Mouse (Mus musculus): ENCODE measurements around the gene Insyn1. TPM values are rescaled to one million over a fixed set of nuclear protein-coding genes. Genes with fewer than 3 reads are reported as not detected.

The Insyn1 gene
- polyA plus RNA-seq, 1 experiment, result 11.4 TPM

GRCm38 (mm10) chr9:58545428-58545827 lies 57.0 kb downstream of the Insyn1 start:
- Histone ChIP-seq H3K4me3 (replicated peaks; ENCODE audit: extremely low read depth, low read depth, low read length) (no peak overlapping the region), H3K4me1 (ENCODE audit: control insufficient read depth, insufficient read depth, low read length) (peaks cover 9% of the 10 kb centered on the region)
- WGBS, result 68% methylated on average over 6 of the region's 6 CpGs
- TF ChIP-seq CTCF (IDR thresholded peaks at IDR 0.05; ENCODE audit: insufficient read depth, low read length), result no peak
- no peak for TF ChIP-seq POLR2A (IDR thresholded peaks at IDR 0.05; ENCODE audit: borderline replicate concordance, extremely low read depth, low read depth, low read length)
- no peak for DNase-seq

GRCm38 (mm10) chr9:58546630-58547360 lies 58.4 kb downstream of the Insyn1 start:
- TF ChIP-seq CTCF (IDR thresholded peaks at IDR 0.05; ENCODE audit: insufficient read depth, low read length), result no peak
- H3K4me1 ChIP-seq (ENCODE audit: control insufficient read depth, insufficient read depth, low read length), result peaks cover 4% of the 10 kb centered on the region
- WGBS, result 78% methylated on average over 11 of the region's 11 CpGs
- no peak overlapping the region for H3K4me3 ChIP-seq (replicated peaks; ENCODE audit: extremely low read depth, low read depth, low read length)
- no peak for DNase-seq

GRCm38 (mm10) chr9:58548897-58549296 lies 60.5 kb downstream of the Insyn1 start:
- no peak for DNase-seq
- no peak for TF ChIP-seq POLR2A (IDR thresholded peaks at IDR 0.05; ENCODE audit: borderline replicate concordance, extremely low read depth, low read depth, low read length)
- TF ChIP-seq CTCF (IDR thresholded peaks at IDR 0.05; ENCODE audit: insufficient read depth, low read length), result no peak
- Histone ChIP-seq H3K4me1 (ENCODE audit: control insufficient read depth, insufficient read depth, low read length) (0 out of 2 replicates have a peak, but pooled peaks cover 2% of the 10 kb centered on the region), H3K4me3 (replicated peaks; ENCODE audit: extremely low read depth, low read depth, low read length) (no peak overlapping the region)
- 56% methylated on average over 4 of the region's 4 CpGs for WGBS

Other genes with a start within 250 kb of the Insyn1 start
- 24.0 and 29.6 TPM in 2 replicates for gene Pml, start 238.8 kb upstream of the Insyn1 start, polyA plus RNA-seq (2012; rRNA removed)
- gene Stoml1, start 235.4 kb upstream of the Insyn1 start, polyA plus RNA-seq (2012; rRNA removed), result 38.8 and 52.2 TPM in 2 replicates
- 231 and 235 TPM in 2 replicates for gene Loxl1, start 175.4 kb upstream of the Insyn1 start, polyA plus RNA-seq (2012; rRNA removed)
- not detected in 2 replicates for gene Tbc1d21, start 118.1 kb upstream of the Insyn1 start, polyA plus RNA-seq (2012; rRNA removed)
- gene Cd276, start 66.8 kb downstream of the Insyn1 start, polyA plus RNA-seq (2012; rRNA removed), result 6.8 and 8.8 TPM in 2 replicates
- 465 and 530 TPM in 2 replicates for gene Nptn, start 93.6 kb downstream of the Insyn1 start, polyA plus RNA-seq (2012; rRNA removed)